Mouse (Mus musculus) midbrain, postnatal 0 days (tissue): ENCODE measurements around the gene Vwa5b1. TPM values are rescaled to one million over a fixed set of nuclear protein-coding genes. Genes with fewer than 3 reads are reported as not detected.

Experiments used
- ATAC-seq: fragments of 200-750 bp; cut with Nextera tagmentation; 2 replicates; pipeline ENCODE4 v1.8.0; 2017; ENCODE audit warnings: moderate number of reproducible peaks, mild to moderate bottlenecking, moderate TSS enrichment, moderate library complexity; ENCODE audit not compliant: low FRiP score
- DNase-seq: peaks from one replicate; pipeline ENCODE4 v3.0.0-alpha.2; 2015; ENCODE audit warnings: low spot score
- H3K27ac ChIP-seq: fragments of 300-500 bp; sonication (generic); 2 replicates; pipeline ENCODE4 v1.5.1; 2014; ENCODE audit warnings: low read depth, mild to moderate bottlenecking, low read length, mixed read lengths
- H3K27me3 ChIP-seq: fragments of 300-500 bp; sonication (generic); 2 replicates; pipeline ENCODE4 v1.6.1; 2014; ENCODE audit warnings: low read length, control low read depth, mixed read lengths; ENCODE audit not compliant: insufficient read depth
- H3K36me3 ChIP-seq: fragments of 300-500 bp; sonication (generic); 2 replicates; pipeline ENCODE4 v1.6.1; 2014; ENCODE audit warnings: low read length, control low read depth, mixed read lengths; ENCODE audit not compliant: insufficient read depth
- H3K4me1 ChIP-seq: fragments of 300-500 bp; sonication (generic); 2 replicates; pipeline ENCODE4 v1.6.1; 2014; ENCODE audit warnings: mild to moderate bottlenecking, control low read depth, antibody characterized with exemption, low read length, mixed read lengths; ENCODE audit not compliant: insufficient read depth
- H3K4me2 ChIP-seq: fragments of 300-500 bp; sonication (generic); 2 replicates; pipeline ENCODE4 v1.6.1; 2014; ENCODE audit warnings: low read depth, mild to moderate bottlenecking, low read length, mixed read lengths; ENCODE audit not compliant: poor library complexity, severe bottlenecking
- H3K4me3 ChIP-seq: fragments of 300-500 bp; sonication (generic); 2 replicates; pipeline ENCODE4 v1.5.1; 2014; ENCODE audit warnings: low read depth, mild to moderate bottlenecking, low read length, moderate library complexity
- H3K9ac ChIP-seq: fragments of 300-500 bp; sonication (generic); replicated peaks from 2 replicates; pipeline ENCODE4 v1.6.1; 2014; ENCODE audit warnings: mild to moderate bottlenecking, low read length, moderate library complexity, mixed read lengths; ENCODE audit not compliant: poor library complexity, severe bottlenecking
- H3K9me3 ChIP-seq: fragments of 300-500 bp; sonication (generic); 2 replicates; pipeline ENCODE4 v1.6.1; 2016; ENCODE audit warnings: low read length, control low read depth
- CTCF ChIP-seq: IDR thresholded peaks from 2 replicates; pipeline ENCODE4 v1.5.1; 2016; ENCODE audit warnings: antibody characterized with exemption, mild to moderate bottlenecking
- WGBS: fragments of 180-500 bp; shearing (Covaris S2); extraction: QIAGEN DNeasy Blood & Tissue Kit; methylation state at CpG from one replicate; pipeline ENCODE4 v1.1.7; 2014; 5-methylcytosine and 5-hydroxymethylcytosine counted together
- polyA plus RNA-seq: library from polyadenylated mRNA; unstranded; fragments of >200 nt; fragmentation: Nextera tagmentation; extraction: Ambion mirVana; gene quantifications from 2 replicates; pipeline ENCODE4 v1.2.1, GENCODE M21; 2015
- total RNA-seq: library from RNA; depleted of rRNA; stranded (reverse); fragments of >200 nt; gene quantifications from 2 replicates; pipeline ENCODE4 v1.2.3, GENCODE M21; 2014

Vwa5b1 gene
- total and polyA plus RNA-seq, 2 experiments from 2014 or later = 3.1 to 16.9 TPM

- WGBS = 21% methylated on average over 4 of the region's 4 CpGs
- no peak overlapping the region for H3K27ac ChIP-seq
- DNase-seq (no peak), ATAC-seq (no peak)
- no peaks in the 10 kb centered on the region for H3K36me3 ChIP-seq
- H3K4me2 ChIP-seq = no peak overlapping the region
- TF ChIP-seq CTCF = no peak
- H3K9me3 ChIP-seq = no peaks in the 10 kb centered on the region
- H3K27me3 ChIP-seq = no peaks in the 10 kb centered on the region
- no peaks in the 10 kb centered on the region for H3K4me1 ChIP-seq
- H3K4me3 ChIP-seq = no peak overlapping the region
- no peak overlapping the region for H3K9ac ChIP-seq
Measured at GRCm38 (mm10) chr4:138642272-138642671, 6.6 kb upstream of the Vwa5b1 start.

- DNase-seq = peak; percentile 21
- Histone ChIP-seq H3K4me2 (no peak overlapping the region), H3K9me3 (no peaks in the 10 kb centered on the region), H3K9ac (no peak overlapping the region), H3K36me3 (no peaks in the 10 kb centered on the region), H3K27ac (0 out of 2 replicates have a peak overlapping the region, but pooled peaks have one; percentile 18), H3K27me3 (no peaks in the 10 kb centered on the region), H3K4me1 (peaks cover 9% of the 10 kb centered on the region; the same call in 1 of the 2 replicates), H3K4me3 (no peak overlapping the region)
- ATAC-seq = no peak
- TF ChIP-seq CTCF = no peak
- 54% methylated on average over 4 of the region's 4 CpGs for WGBS
Measured at GRCm38 (mm10) chr4:138636146-138636511, 445 bp upstream of the Vwa5b1 start.

DNA sequence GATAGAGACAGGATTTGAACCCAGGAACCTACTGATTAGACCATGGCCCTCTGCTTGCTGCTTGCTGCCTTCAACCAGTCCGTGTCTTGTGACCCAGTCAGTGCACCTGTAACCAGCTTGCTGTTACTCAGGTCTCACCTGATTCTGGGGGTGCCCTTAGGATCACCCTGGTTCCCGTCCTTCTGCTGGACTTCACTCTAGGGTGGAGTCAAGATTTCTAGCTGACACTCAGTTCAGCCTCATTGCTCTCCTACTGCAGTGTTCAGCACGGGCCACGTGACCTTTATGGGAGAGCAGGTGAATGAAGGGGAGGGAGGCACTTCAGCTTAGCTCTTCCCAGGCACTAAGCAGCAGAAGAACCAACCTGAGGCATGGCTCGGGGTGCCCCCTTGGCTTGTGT is 7.4 kb downstream of the Vwa5b1 start:
- WGBS = 74% methylated on average over 5 of the region's 5 CpGs
- no peak for TF ChIP-seq CTCF
- ATAC-seq (no peak), DNase-seq (no peak)
- Histone ChIP-seq H3K27me3 (no peaks in the 10 kb centered on the region), H3K9ac (no peak overlapping the region), H3K4me2 (no peak overlapping the region), H3K27ac (no peak overlapping the region), H3K9me3 (no peaks in the 10 kb centered on the region), H3K36me3 (no peaks in the 10 kb centered on the region), H3K4me3 (no peak overlapping the region), H3K4me1 (no peaks in the 10 kb centered on the region)

GRCm38 (mm10) chr4:138614454-138614853 is 21.2 kb downstream of the Vwa5b1 start:
- Histone ChIP-seq H3K9ac (no peak overlapping the region), H3K4me1 (no peaks in the 10 kb centered on the region), H3K27me3 (no peaks in the 10 kb centered on the region), H3K9me3 (no peaks in the 10 kb centered on the region), H3K4me2 (no peak overlapping the region), H3K4me3 (no peak overlapping the region), H3K36me3 (no peaks in the 10 kb centered on the region), H3K27ac (no peak overlapping the region)
- no peak for DNase-seq
- TF ChIP-seq CTCF = no peak
- ATAC-seq = no peak
- WGBS = 19% methylated on average over 8 of the region's 8 CpGs

GRCm38 (mm10) chr4:138601926-138602325 is 33.8 kb downstream of the Vwa5b1 start:
- H3K4me3 ChIP-seq = no peak overlapping the region
- no peak for ATAC-seq
- H3K36me3 ChIP-seq = no peaks in the 10 kb centered on the region
- H3K4me2 ChIP-seq = no peak overlapping the region
- no peaks in the 10 kb centered on the region for H3K27me3 ChIP-seq
- H3K4me1 ChIP-seq = peaks cover 7% of the 10 kb centered on the region
- WGBS = 67% methylated on average over 9 of the region's 9 CpGs
- no peak overlapping the region for H3K9ac ChIP-seq
- H3K9me3 ChIP-seq = no peaks in the 10 kb centered on the region
- no peak for DNase-seq
- no peak for TF ChIP-seq CTCF
- H3K27ac ChIP-seq = no peak overlapping the region

- DNase-seq = peak; percentile 88
- H3K36me3 ChIP-seq = no peaks in the 10 kb centered on the region
- H3K4me2 ChIP-seq = peak overlapping the region; percentile 13; the same call in 1 of the 2 replicates
- no peak overlapping the region for H3K4me3 ChIP-seq
- TF ChIP-seq CTCF = no peak
- H3K4me1 ChIP-seq = peaks cover 8% of the 10 kb centered on the region
- WGBS = 4% methylated on average over 7 of the region's 7 CpGs
- no peaks in the 10 kb centered on the region for H3K9me3 ChIP-seq
- H3K27ac ChIP-seq = peak overlapping the region; percentile 79
- ATAC-seq = peak; percentile 77
- 0 out of 2 replicates have a peak overlapping the region, but pooled peaks have one; percentile 13 for H3K9ac ChIP-seq
- no peaks in the 10 kb centered on the region for H3K27me3 ChIP-seq
Measured at GRCm38 (mm10) chr4:138597904-138598347, 37.8 kb downstream of the Vwa5b1 start.
